Mouse (Mus musculus): ENCODE data around the gene Spata7.
A peak's percentile ranks its signal among the peaks of the same experiment; 100 is the strongest.

- no peak for TF ChIP-seq POLR2A (IDR thresholded peaks at IDR 0.05; ENCODE audit: low read depth, low read length)
- TF ChIP-seq CTCF (IDR thresholded peaks at IDR 0.05; ENCODE audit: extremely low read depth, insufficient read depth, insufficient read length, insufficient replicate concordance), result peak; percentile 71; the same call in 1 of the 2 replicates
Observed at GRCm38 (mm10) chr12:98674627-98675143, 46.7 kb downstream of the Spata7 start.
